8 mouse cellular contexts compared by ENCODE assay signal in the genomic region with DNA sequence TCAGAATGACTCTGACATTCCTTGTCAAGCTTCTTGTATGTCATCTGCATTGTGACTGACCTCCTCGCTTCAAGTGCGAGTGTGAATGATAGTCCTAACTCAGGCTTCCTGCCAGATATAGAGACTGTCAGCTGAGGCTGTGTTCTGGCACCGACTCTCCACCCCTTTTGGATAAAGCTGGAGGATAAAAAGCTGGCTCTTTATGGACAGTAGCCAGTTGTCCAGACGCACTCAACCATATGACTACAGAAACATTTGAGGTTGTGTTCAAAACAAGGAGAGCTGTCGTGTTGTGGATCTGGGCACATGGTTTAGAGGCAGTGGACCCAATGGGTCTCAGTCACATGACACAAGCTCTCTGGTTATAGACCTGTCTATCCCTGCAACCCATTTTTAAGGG.
A peak's percentile ranks its signal among the peaks of the same experiment; 100 is the strongest.
DNase-seq lines count a peak whose midpoint lies in the region; ATAC-seq and TF ChIP-seq lines count a peak whose summit lies in the region.

No protein-coding gene starts in this region.

- peak; percentile 30 for ATAC-seq in hindbrain, embryonic 13.5 days (ENCODE audit: low FRiP score)
- ATAC-seq in hindbrain, embryonic 11.5 days (ENCODE audit: low FRiP score), result no peak
- no peak for ATAC-seq in liver, postnatal 0 days

- no peak for DNase-seq in hindbrain, embryonic 11.5 days (ENCODE audit: low spot score)
- peak; percentile 91 to 92 for DNase-seq in cerebellum, postnatal 10 days
- DNase-seq in heart, postnatal 4 days, result peak; percentile 76
- peak; percentile 52 to 71 for DNase-seq in layer of hippocampus, postnatal 14 days (ENCODE audit: low spot score in 2 of 2)
- DNase-seq in right cerebral cortex, postnatal 14 days, result peak; percentile 19
- no peak for DNase-seq in liver, postnatal 0 days
- DNase-seq in urinary bladder, adult 18-20 months (ENCODE audit: low spot score in 2 of 2), result no peak

- no peak for TF ChIP-seq CTCF in liver, postnatal 0 days (IDR thresholded peaks at IDR 0.05; ENCODE audit: low read depth)

- TF ChIP-seq EP300 in liver, postnatal 0 days (IDR thresholded peaks at IDR 0.05; ENCODE audit: low read depth), result no peak

- no peak overlapping the region for H3K4me3 ChIP-seq in hindbrain, embryonic 13.5 days
- no peak overlapping the region for H3K4me3 ChIP-seq in hindbrain, embryonic 11.5 days (ENCODE audit: low read depth, low read length)
- H3K4me3 ChIP-seq in liver, postnatal 0 days (ENCODE audit: low read depth, low read length), result no peak overlapping the region

- H3K9me3 ChIP-seq in hindbrain, embryonic 13.5 days, result no peaks in the 10 kb centered on the region
- H3K9me3 ChIP-seq in hindbrain, embryonic 11.5 days (ENCODE audit: control insufficient read depth, low read length), result no peaks in the 10 kb centered on the region
- no peaks in the 10 kb centered on the region for H3K9me3 ChIP-seq in liver, postnatal 0 days (ENCODE audit: low read length)

- no peak overlapping the region for H3K9ac ChIP-seq in hindbrain, embryonic 13.5 days
- H3K9ac ChIP-seq in hindbrain, embryonic 11.5 days (ENCODE audit: low read depth, low read length), result no peak overlapping the region
- H3K9ac ChIP-seq in liver, postnatal 0 days (replicated peaks), result no peak overlapping the region

- no peak overlapping the region for H3K4me2 ChIP-seq in hindbrain, embryonic 13.5 days
- no peak overlapping the region for H3K4me2 ChIP-seq in hindbrain, embryonic 11.5 days (replicated peaks; ENCODE audit: low read depth, low read length)
- no peak overlapping the region for H3K4me2 ChIP-seq in liver, postnatal 0 days (ENCODE audit: low read depth, low read length)

- H3K36me3 ChIP-seq in hindbrain, embryonic 13.5 days, result no peaks in the 10 kb centered on the region
- H3K36me3 ChIP-seq in hindbrain, embryonic 11.5 days (ENCODE audit: control insufficient read depth, insufficient read depth, low read length), result no peaks in the 10 kb centered on the region
- H3K36me3 ChIP-seq in liver, postnatal 0 days (replicated peaks; ENCODE audit: insufficient read depth, low read length), result no peaks in the 10 kb centered on the region

- H3K27me3 ChIP-seq in hindbrain, embryonic 13.5 days, result 0 out of 2 replicates have a peak, but pooled peaks cover 4% of the 10 kb centered on the region
- no peaks in the 10 kb centered on the region for H3K27me3 ChIP-seq in hindbrain, embryonic 11.5 days (ENCODE audit: control insufficient read depth, insufficient read depth, low read length)
- no peaks in the 10 kb centered on the region for H3K27me3 ChIP-seq in liver, postnatal 0 days (ENCODE audit: insufficient read depth, low read length)

- peaks cover 61% of the 10 kb centered on the region for H3K4me1 ChIP-seq in hindbrain, embryonic 13.5 days (replicated peaks)
- H3K4me1 ChIP-seq in hindbrain, embryonic 11.5 days (replicated peaks; ENCODE audit: control insufficient read depth, insufficient read depth, low read length), result peaks cover 2% of the 10 kb centered on the region; the same call in 1 of the 2 replicates
- peaks cover 12% of the 10 kb centered on the region for H3K4me1 ChIP-seq in liver, postnatal 0 days (ENCODE audit: insufficient read depth)

- 49% methylated on average over 5 of the region's 5 CpGs for WGBS in hindbrain, embryonic 13.5 days
- WGBS in hindbrain, embryonic 11.5 days, result 84% methylated on average over 5 of the region's 5 CpGs
- WGBS in liver, postnatal 0 days (ENCODE audit: insufficient replicate concordance), result 57% methylated on average over 5 of the region's 5 CpGs

- H3K27ac ChIP-seq in hindbrain, embryonic 13.5 days, result peak overlapping the region; percentile 86
- H3K27ac ChIP-seq in hindbrain, embryonic 11.5 days (ENCODE audit: low read depth, low read length), result no peak overlapping the region
- H3K27ac ChIP-seq in liver, postnatal 0 days (ENCODE audit: low read depth), result no peak overlapping the region

Comparison
In these comparisons a context has a peak if more than half of its experiments do, and no peak if none do; other contexts are left out.
1. DNase-seq: peak in cerebellum, postnatal 10 days (2 of 2), heart, postnatal 4 days (single experiment), layer of hippocampus, postnatal 14 days (2 of 2) and right cerebral cortex, postnatal 14 days (single experiment); none in hindbrain, embryonic 11.5 days (single experiment), liver, postnatal 0 days (single experiment) and urinary bladder, adult 18-20 months (0 of 2).